Comparison of ENCODE assay signal across 8 mouse cellular contexts in genomic region chr7:145031275-145031674, GRCm38 (mm10).
A peak's percentile ranks its signal among the peaks of the same experiment; 100 is the strongest.
DNase-seq lines count a peak whose midpoint lies in the region; ATAC-seq and TF ChIP-seq lines count a peak whose summit lies in the region.

No protein-coding gene starts in this region.

- H3K27me3 ChIP-seq in heart, embryonic 11.5 days (ENCODE audit: control insufficient read depth, insufficient read depth, low read length): 0 out of 2 replicates have a peak, but pooled peaks cover 2% of the 10 kb centered on the region
- peaks cover 11% of the 10 kb centered on the region; the same call in 1 of the 2 replicates for H3K27me3 ChIP-seq in hindbrain, embryonic 12.5 days
- peaks cover 24% of the 10 kb centered on the region for H3K27me3 ChIP-seq in midbrain, embryonic 10.5 days (ENCODE audit: low read depth, poor library complexity, severe bottlenecking)

- H3K4me3 ChIP-seq in heart, embryonic 11.5 days (ENCODE audit: low read depth, low read length): peak overlapping the region; percentile 34
- H3K4me3 ChIP-seq in cortical plate, adult 2 months (ENCODE audit: insufficient read depth, low read length): peak overlapping the region; percentile 31
- peak overlapping the region; percentile 26 for H3K4me3 ChIP-seq in hindbrain, embryonic 12.5 days
- H3K4me3 ChIP-seq in midbrain, embryonic 10.5 days: peak overlapping the region; percentile 48

- 13% methylated on average over 7 of the region's 7 CpGs for WGBS in heart, embryonic 11.5 days (ENCODE audit: insufficient replicate concordance)
- 9% methylated on average over 7 of the region's 7 CpGs for WGBS in hindbrain, embryonic 12.5 days
- WGBS in midbrain, embryonic 10.5 days: 15% methylated on average over 7 of the region's 7 CpGs

- DNase-seq in heart, postnatal 14 days: no peak
- DNase-seq in midbrain, embryonic 10.5 days (ENCODE audit: low spot score): no peak
- no peak for DNase-seq in left cerebral cortex, postnatal 36 days (ENCODE audit: low spot score in 2 of 2)
- no peak for DNase-seq in spleen, postnatal 10 days (ENCODE audit: low spot score in 2 of 2)
- DNase-seq in adrenal gland, postnatal 14 days: no peak

- TF ChIP-seq CTCF in cortical plate, adult 2 months (IDR thresholded peaks at IDR 0.05; ENCODE audit: extremely low read depth, insufficient read depth, low read length): no peak

- TF ChIP-seq POLR2A in cortical plate, adult 2 months (IDR thresholded peaks at IDR 0.05; ENCODE audit: extremely low read depth, insufficient read depth, low read length): no peak

- peak overlapping the region; percentile 30; the same call in 1 of the 2 replicates for H3K9ac ChIP-seq in heart, embryonic 11.5 days (ENCODE audit: low read depth, low read length)
- no peak overlapping the region for H3K9ac ChIP-seq in hindbrain, embryonic 12.5 days

- H3K36me3 ChIP-seq in heart, embryonic 11.5 days (ENCODE audit: control insufficient read depth, insufficient read depth, low read length): no peaks in the 10 kb centered on the region
- no peaks in the 10 kb centered on the region for H3K36me3 ChIP-seq in hindbrain, embryonic 12.5 days
- no peaks in the 10 kb centered on the region for H3K36me3 ChIP-seq in midbrain, embryonic 10.5 days

- intact Hi-C loops in heart, postnatal 14 days (cut with DNase I): loop anchor here (2.0 to 5.0 kb wide), 3 partner anchors 51 to 211 kb away; partner anchors contain the start of gene Ccnd1
- intact Hi-C loops in left cerebral cortex, postnatal 36 days (cut with DNase I): loop anchor here (5.0 kb wide), 1 partner anchor 89 kb away; no protein-coding TSS in a partner anchor

- no peak overlapping the region for H3K27ac ChIP-seq in heart, embryonic 11.5 days (ENCODE audit: low read depth, low read length)
- no peak overlapping the region for H3K27ac ChIP-seq in cortical plate, adult 2 months (ENCODE audit: insufficient read depth, low read length)
- no peak overlapping the region for H3K27ac ChIP-seq in hindbrain, embryonic 12.5 days
- H3K27ac ChIP-seq in midbrain, embryonic 10.5 days (replicated peaks): peak overlapping the region; percentile 84

- peaks cover 5% of the 10 kb centered on the region for H3K4me1 ChIP-seq in heart, embryonic 11.5 days (ENCODE audit: control insufficient read depth, insufficient read depth, low read length)
- no peaks in the 10 kb centered on the region for H3K4me1 ChIP-seq in cortical plate, adult 2 months (ENCODE audit: control insufficient read depth, insufficient read depth, low read length)
- H3K4me1 ChIP-seq in hindbrain, embryonic 12.5 days: peaks cover 10% of the 10 kb centered on the region; the same call in 1 of the 2 replicates
- H3K4me1 ChIP-seq in midbrain, embryonic 10.5 days: peaks cover 42% of the 10 kb centered on the region

- H3K4me2 ChIP-seq in heart, embryonic 11.5 days: peak overlapping the region; percentile 71
- H3K4me2 ChIP-seq in hindbrain, embryonic 12.5 days (replicated peaks): peak overlapping the region; percentile 53

- 0 out of 2 replicates have a peak, but pooled peaks have one; percentile 31 for ATAC-seq in heart, embryonic 11.5 days (replicated peaks; ENCODE audit: insufficient number of reproducible peaks, low FRiP score, low TSS enrichment)
- ATAC-seq in hindbrain, embryonic 12.5 days (ENCODE audit: low FRiP score): peak; percentile 52; the same call in 1 of the 2 replicates

- no peaks in the 10 kb centered on the region for H3K9me3 ChIP-seq in heart, embryonic 11.5 days (replicated peaks; ENCODE audit: control insufficient read depth, low read length)
- no peaks in the 10 kb centered on the region for H3K9me3 ChIP-seq in hindbrain, embryonic 12.5 days (replicated peaks)
- H3K9me3 ChIP-seq in midbrain, embryonic 10.5 days (replicated peaks): no peaks in the 10 kb centered on the region
